Mouse (Mus musculus) spleen, adult 12 weeks (tissue): ENCODE measurements around the gene Lcp2.
A peak's percentile ranks its signal among the peaks of the same experiment; 100 is the strongest.

Experiments
- DNase-seq: peaks from one replicate; pipeline ENCODE4 v3.0.0; 2022; ENCODE audit warnings: low spot score

The Lcp2 gene

DNA sequence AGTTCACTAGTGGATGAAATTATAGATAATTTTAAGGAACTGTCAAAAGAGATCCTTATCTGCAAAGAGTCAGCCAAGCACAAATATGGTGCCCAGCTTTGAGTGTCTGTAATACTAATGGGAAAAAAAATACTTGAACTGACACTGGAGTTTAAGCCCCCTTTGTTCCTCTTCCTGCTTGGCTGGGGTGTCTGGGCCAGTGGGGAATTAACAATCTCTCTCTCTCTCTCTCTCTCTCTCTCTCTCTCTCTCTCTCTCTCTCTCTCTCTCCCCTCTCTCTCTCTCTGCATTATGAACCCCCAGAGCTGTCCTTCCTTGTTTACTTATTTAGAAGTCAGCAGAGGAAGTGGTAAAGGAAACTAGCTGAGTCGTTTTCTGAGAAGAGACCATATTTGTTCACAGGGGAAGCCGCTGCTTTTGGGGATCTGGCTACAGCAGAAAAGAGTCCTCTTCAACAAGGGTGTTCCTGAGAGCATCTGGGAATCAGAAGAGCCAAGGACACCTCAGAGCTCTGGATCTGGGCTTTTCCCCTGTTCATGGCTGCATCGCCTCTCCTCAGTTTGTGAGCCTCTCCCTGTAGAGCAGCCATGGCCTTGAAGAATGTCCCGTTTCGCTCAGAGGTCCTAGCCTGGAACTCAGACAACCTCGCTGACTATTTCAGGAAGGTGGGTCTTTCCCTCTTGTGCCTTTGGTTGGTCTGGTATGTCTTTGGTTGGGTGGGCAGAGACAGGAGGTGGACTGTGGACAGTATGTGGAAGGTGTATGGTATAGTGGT is at the start of gene Lcp2:
Gene Lcp2, plus strand, starts transcription at position 154 of the 775 bp plus-strand sequence.
- no peak for DNase-seq

DNA sequence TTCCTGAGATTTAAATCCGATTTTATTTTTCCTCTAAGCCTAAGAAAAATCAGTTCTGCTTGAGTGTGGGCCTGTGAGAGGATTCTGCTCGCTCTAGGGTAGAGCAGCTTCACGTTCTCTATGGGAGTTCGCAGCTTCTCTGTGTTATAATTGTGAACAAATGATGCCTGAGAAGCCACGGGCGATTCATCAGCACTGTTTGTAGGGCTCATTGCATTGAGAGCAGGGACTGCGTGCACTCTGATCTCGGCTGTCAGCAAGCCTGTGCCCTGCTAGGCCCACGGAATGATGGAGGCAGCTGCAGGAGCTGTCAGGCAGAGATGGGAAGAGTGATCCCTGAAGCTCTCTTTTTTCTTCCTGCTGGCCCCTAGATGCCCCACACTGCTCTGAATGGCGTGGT is 48.5 kb upstream of the Lcp2 start:
- DNase-seq: no peak

DNA sequence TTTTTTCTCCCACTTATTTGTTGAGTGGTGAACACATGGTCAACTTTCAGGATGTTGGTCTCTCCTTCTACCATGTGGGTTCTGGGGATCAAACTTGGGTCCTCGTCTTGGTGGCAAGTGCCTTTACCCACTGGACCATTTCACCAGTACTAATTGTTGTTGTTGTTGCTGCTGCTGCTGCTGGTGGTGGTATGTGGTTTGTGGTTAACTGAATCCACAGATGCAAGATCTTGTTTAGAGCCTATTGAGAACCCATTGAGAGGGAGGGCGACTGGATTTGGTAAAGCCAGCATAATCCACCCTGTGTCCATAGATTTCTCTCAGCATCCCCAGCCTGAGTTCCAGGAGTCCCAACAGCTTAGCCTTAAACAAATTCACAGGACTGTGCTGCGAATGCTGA is 46.3 kb upstream of the Lcp2 start:
- no peak for DNase-seq

DNA sequence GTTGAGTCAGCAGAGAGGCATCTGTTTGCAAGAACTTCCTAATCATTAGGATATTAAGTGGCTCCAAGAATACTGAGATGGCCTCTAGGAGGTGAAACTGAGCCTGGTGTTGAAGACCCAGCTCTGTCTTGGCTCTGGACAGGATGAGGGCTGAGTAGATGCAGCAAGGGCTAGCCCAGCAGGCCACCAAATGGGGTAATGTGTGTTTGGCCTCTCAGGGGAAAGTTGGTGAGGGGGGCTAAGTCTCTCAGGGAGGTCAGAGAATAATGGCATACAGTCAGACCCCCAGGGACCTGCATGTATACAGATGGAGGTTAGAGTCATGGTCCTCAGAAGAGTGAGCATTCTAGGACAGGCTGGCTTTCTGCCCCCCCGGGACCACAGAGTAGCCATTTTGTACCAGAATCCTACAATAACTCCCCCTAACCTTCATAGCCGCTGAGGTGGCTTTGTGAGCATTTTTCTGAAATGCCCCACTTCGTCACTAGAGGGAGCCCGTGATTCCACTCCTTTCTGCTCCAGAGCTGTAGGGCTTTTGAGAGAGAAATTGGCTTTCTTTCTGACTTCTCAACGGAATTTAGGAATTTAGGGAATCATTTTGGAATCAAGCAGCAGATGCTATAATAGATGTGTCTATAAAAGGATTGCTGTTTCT is 44.7 kb upstream of the Lcp2 start:
- peak; percentile 29 for DNase-seq

DNA sequence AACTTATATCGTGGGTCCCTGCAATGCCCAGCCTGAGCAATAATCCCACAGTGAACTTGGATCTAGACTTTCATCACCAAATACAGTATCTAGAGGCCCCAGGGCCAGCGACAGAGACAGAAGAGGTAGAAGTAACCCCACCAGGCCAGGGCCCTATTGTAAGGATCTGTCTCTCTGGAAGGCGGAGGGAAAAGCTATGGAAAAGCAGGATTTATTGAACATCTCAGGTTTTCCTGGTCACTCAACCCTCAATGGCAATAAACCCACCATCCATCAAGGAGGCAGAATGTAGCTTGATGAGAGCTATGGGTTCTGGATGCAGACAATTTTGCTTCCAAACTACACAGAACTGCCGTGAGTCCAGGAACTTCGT is 44.1 kb upstream of the Lcp2 start:
- DNase-seq: no peak

DNA sequence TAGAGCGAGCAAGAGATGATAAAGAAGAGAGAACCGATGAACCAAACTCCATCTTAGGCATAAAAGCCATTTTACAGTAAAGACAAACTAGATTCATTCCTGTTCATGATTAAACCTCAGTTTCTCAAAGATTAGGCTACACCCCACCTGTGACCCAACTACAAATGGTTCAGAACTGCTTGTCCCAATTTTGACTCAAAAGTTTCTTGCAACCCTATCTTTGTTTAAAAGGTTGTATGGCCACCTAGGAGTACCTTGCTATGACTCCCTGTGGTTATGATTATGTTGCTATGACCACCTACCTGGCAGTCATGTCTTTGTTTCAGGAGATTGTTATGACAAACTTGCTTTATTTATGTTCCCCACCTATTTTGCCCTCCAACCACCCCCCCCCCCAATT is 39.1 kb upstream of the Lcp2 start:
- no peak for DNase-seq

DNA sequence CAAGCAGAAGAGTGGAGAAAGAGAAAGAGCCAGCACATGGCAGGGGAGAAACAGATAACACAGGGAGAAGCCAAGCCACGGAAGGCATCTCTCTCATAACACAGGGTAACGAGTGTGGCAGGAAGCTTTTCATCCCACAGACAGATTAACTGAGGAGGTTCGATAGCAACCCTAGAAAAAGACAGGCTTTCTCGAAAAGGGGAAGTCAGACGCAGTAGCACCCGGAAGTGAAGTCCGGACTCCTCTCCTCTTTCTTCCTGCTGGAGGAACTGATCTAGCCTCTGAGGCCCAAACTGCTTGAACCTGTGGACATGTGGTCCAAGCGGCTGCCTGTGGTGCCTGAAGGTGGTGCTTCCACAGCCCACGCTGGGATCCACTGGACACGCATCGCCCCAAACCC is 38.5 kb upstream of the Lcp2 start:
- peak; percentile 14 for DNase-seq

DNA sequence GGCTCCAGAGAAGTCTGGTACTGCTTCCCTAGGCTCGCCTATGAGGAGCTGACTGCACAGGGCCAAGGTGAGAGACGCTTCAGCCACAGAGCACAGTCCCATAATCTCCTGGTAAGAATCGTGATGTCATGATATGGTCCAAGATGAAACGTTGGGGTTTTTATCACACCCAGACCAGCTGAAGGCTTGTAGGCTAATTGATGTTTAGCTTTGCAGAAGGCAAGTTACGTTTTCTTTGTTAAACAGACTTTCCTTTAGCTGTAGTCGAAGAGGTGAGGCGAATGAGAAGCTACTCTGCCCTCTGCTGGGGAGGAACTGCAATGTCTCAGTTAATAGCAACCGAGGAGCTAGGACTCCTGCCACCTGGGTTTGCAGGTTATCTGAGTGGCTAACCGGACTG is 38.0 kb upstream of the Lcp2 start:
- peak; percentile 35 for DNase-seq

DNA sequence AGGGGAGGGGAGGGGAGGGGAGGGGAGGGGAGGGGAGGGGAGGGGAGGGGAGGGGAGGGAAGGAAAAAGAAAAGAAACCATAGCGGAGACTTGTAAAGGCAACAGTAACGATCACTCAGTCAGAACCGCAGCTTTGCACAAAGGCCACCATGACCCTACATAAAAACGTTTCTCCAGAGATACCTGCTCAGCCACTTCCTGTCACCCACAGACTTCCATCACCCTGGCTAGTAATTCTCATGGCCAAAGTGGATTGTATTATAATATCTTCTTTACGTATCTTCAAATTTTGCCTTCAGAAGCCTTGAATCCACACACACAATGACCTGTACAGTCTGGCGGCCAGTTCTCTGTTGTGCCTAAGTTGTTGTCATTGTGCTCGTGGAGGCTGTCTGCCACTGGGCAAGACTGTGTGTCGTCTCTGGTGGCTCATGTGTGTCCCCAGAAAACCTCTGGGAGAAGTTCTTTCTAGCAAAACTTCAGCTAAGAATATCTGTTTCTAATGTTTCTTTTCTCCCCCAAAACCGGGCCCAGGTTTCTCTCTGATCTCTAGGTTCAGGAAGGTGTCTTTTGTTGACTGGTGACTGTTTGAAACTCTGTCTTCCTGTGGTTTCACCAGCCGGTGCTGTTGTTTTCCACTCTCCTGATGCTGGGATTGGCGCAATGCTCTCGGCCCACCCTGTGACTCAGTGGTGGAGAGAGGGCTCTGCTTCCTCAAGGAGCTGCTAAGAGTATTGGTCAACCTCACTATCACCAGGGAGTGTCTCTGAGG is 37.2 kb upstream of the Lcp2 start:
- DNase-seq: no peak

DNA sequence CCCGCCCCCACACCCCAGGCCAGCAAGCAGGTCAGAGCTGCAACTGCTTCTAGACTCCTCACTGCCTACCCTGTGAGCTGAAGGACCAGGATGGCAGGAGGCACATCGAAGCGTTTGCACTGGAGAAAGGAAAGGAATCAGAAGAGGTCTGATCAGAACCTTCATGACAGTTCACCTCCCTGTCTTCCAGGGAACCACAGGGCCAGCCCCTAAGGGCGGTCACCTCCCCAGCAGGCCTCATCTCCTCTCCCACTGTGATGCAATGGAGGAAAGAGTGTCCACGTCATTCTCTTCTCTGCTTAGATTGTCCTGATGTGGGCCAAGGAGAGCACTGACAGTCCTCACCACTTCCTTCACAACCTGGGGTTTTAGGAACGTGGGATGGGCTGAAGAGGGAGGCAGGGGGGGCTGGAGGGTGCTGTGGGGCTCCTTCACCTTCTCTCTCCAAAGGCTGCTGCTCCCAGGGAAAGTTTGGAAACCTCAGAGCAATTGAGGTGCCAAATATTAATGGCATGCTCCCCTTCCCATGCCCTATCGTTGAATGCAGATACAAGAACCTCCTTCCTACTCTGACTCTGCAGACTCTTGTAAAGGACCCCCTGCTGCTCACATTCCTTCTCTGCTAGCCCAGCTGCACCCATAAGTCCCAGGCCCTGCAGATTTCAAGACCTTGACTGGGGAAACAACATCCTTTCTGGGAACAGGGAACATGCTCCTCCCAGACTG is 36.4 kb upstream of the Lcp2 start:
- DNase-seq: no peak

DNA sequence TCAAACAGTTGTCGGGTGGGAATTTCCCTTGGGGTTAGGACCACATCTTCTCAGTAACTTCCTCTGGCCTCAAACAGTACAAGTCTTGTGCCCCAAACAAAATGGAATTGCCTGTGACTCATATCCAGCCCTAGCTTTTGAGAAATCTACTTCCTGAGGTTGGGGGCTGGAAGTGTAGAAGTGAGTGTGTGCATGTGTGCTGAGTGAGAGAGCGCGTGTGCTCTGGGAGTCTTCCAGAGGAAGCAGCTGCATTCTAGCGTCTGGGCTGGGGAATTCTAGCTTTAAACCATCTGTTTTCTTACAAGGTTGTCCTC is 35.9 kb upstream of the Lcp2 start:
- no peak for DNase-seq

DNA sequence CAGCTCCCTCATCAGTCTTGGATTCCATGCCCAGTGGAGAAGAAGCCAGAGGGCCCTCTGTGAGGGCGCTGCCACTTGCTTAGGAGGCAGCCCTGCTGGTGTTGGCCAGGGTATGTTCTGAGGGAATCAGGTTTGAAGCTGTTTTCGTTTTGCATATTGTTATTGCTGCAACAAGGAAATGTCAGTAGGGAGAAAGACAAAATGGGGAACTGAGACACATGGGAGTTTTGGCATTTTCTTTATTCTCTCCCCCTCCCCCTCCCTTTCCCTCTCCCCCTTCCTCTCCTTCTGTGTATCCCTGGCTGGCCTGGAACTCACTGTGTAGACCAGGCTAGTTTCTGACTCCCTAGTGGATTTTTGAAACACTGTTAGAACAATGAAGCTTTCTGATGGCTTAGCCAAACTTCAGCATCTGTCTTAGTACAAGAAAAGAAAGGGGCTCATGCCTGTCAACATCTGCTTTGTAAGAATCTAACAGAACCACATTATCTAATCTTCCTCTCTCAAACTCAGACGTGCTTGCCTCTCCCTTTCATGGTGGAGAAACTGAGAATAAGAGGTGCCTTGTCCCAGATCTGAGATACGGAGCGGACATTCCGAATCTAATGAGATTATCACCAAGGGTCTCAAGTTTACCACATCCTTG is 34.6 kb upstream of the Lcp2 start:
- DNase-seq: no peak

DNA sequence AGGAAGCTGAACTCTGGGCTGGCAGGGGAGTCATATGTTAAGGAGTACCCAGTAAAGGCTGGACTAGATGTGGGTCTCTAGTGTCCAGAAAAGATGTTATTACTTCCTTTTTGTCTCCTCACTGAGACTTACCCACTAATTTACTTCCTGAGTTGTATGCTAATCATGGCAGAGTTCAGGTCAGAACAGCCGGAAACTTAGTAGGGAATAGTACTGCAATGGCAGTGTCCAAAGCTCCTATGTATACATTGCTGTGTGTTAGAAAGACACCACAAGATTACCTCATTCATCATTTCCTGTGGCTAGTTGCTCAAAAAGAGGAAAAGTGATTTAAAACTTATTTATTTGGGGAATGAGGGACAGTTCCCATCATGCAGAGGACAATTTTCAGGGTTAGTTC is 21.6 kb upstream of the Lcp2 start:
- DNase-seq: no peak

DNA sequence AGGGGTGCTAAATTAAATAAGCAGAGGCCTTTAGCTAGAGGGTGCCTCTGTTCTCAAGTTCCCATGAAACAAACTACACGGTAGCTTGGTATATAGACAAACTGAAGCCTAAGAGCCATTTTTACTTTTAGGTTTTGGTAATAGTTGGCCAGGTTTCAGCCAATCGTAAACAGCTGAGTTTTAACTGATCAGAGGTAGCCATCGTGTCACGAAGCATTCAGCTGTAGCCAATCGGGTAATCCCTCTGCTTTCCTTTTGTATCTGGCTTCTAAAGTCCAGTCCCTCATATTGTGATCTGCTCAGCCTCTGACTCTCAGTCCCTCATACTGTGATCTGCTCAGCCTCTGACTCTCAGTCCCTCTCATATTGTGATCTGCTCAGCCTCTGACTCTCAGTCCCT is 17.1 kb upstream of the Lcp2 start:
- DNase-seq: no peak

DNA sequence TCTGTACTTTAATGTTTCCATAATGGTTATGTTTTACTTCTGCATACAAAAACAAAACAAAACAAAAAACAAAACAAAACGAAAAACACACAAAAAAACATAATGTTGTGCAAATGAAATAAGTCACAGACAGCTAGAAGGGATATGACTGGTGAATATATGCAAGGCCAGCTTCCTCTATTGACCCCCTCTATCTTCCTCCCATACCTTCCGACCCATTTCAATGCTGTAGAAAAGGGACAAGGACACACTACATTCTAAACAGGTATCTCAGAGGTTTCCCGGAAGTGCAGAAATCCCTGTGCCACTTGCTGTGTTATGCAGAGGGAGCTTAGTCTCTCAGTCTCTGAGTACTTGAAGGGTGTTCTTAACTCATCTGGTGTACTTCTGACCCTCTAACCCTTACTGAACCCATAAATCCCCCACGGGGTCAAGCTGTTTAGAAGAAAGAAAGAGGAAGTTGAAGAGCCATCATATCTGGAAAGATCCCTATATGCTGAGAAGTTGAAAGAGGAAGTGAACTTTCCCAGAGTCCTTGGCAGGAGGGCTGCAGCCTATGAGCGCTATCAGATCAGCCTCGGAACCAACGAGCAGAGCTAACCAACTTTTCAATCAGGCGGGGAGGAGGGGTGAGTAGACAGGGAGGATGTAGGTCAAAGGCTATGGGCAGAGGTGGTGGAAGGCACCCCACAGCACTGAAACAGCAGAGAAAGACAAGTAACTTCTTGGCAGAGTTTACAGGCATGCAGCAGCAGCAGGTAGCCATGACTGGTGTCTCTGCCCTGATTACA is 15.5 kb upstream of the Lcp2 start:
- peak; percentile 26 for DNase-seq

DNA sequence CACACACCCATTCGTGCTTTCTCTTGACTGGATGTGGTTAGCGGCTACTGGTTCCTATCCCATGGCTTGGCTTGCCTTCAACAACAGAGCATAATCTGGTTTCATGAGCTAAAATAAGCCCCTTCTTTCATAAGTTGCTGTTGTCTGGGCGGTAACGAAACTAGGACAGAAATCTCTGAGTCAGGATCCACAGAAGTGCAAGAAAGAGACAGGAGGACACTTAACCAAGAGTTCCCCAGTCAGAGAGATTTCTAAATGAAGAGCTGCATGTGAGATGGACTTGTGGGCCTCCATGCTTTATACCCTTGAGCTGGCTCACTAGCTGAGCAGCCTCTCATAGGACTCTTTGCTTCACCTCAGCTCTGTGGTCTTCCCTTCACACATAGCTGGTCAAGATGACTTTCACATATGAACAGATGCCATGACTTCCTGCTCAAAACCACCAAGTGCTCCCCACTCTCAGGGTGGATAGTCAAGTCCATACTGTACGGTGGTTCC is 12.7 kb upstream of the Lcp2 start:
- DNase-seq: no peak

DNA sequence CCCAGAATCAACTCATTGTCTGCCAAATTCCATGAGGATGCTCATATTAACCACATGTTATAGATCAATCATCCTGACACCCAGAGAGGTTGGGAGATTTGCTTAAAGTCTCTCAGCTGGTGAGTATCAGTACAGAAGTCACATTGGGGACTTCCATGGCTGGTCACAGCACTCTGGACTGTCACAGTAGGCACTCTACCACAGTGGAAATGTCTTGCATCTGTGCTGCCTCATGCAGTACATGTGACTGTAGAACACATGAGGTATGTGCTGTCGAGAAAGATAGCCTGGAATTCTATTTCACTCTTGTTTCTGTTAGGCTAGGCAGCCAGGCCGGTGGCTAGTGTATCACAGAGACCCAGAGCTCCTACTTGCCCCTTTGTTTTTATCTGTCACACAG is 11.9 kb upstream of the Lcp2 start:
- DNase-seq: no peak

DNA sequence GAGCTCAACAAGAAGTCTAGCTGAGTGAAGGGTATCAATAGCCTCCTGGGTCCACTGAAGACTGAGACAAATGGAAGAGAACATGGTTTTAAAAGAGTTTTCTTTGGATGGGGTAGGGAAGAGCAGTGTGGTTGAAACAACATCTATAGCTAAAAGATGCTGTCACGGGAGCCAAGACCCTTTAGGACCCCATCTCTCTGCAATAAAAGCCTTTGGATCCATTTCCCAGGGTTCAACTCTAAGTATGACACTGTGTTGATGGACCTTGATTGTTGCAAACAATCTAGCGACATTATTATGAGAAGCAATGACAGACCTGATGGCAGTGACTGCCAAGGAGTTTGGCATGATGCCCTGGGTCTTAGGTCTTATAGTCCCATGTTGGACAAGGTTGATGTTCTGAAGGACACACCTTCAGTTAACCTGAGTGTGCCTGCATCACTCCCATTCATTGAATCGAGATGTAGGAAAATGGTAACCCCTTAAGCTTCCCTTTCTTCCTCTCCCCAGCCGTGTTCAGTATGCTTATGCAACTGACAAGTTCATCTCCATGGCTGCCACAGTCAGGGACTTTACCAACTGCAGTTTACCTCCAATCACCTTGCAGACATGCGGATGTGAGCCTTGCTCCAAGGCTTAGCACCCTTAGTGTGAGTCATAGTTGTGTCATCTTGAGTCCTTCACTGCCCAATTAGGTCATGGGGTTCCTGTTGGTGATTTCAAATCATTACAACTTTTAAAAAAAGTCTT is 10.6 kb upstream of the Lcp2 start:
- no peak for DNase-seq

DNA sequence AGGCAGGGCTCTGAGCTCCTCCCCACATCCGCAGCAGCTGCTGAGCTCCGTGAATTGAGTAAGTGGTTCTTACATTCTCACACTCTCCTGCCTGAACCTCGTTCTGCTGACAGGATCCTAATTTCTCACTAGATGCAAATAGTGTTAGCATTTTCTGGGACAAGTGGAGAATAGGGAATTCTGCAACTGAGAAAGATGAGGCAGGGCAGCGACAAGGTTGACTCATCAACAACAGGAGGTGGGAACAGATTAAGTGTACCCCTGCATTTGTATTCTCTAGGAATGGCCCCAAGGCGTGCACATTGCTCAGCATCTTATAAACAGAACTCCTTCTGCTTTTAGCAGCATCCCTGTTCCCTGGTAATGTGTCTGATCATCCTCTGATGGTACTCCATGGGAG is 6.7 kb upstream of the Lcp2 start:
- no peak for DNase-seq

DNA sequence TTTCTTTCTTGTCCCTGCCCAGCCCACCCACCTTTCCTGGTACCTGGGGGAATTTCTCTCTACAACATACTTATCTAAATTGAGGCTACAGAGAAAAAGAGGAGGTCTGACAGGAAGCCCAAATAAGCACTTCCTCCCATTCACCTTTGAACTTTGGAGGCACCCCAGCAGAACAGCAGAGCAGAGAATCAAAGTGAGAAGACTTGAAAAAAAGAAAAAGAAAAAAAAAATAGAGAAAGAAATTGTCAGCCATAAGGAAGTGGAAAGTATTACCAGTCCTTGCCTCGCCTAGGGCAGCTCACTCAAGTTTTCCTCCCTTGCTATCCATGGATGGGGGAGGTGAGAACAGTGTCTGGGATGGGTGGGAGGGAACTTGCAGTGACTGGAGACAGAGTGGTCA is 3.9 kb upstream of the Lcp2 start:
- no peak for DNase-seq

DNA sequence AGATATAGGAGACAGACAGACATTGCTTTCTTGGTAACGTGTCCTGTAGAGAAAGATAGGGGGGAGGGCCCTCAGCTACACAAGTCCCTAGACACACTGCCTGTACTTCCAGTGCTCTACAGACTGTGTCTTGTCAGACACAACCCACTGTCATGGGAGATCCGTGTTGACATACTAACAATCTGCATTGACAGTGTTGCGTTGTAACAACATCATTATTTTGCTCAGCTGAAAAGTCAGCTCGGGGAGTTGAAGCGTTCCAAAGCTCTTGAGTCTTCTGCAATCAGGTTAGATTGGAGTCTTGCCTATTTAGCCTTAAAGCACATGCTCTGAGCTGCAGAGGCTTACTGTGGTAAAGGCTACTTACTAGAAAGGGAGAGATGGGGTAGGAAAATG is 820 bp downstream of the Lcp2 start:
- no peak for DNase-seq
